Mouse (Mus musculus) CH12.LX (cell line): ENCODE results near the gene Akr1b3.

Experiments
- BHLHE40 ChIP-seq: IDR thresholded peaks from 2 replicates; pipeline ENCODE4 v1.6.1; 2011; ENCODE audit warnings: mild to moderate bottlenecking, low read depth, low read length, improper control_type of control experiment
- CTCF ChIP-seq, 2 experiments: IDR thresholded peaks in 1 of 2; conservative IDR thresholded peaks in 1 of 2; 2 replicates each; pipeline ENCODE4 v1.5.1; 2011 to 2012; ENCODE audit warnings: low read depth in 2 of 2, low read length in 2 of 2, improper control_type of control experiment in 1 of 2, inconsistent platforms in 1 of 2, mild to moderate bottlenecking in 1 of 2, moderate library complexity in 1 of 2
- ELF1 ChIP-seq: IDR thresholded peaks from 2 replicates; pipeline ENCODE4 v1.6.1; 2014; ENCODE audit warnings: low read depth, mild to moderate bottlenecking, inconsistent platforms, low read length, improper control_type of control experiment
- EP300 ChIP-seq: IDR thresholded peaks from 2 replicates; pipeline ENCODE4 v1.6.1; 2011; ENCODE audit warnings: low read length, improper control_type of control experiment
- MAFK ChIP-seq: IDR thresholded peaks from 2 replicates; pipeline ENCODE4 v1.6.1; 2011; ENCODE audit warnings: low read length, improper control_type of control experiment; ENCODE audit not compliant: insufficient replicate concordance
- MXI1 ChIP-seq: IDR thresholded peaks from 2 replicates; pipeline ENCODE4 v1.6.1; 2011; ENCODE audit warnings: mild to moderate bottlenecking, low read depth, low read length, improper control_type of control experiment
- MYC ChIP-seq: IDR thresholded peaks from 2 replicates; pipeline ENCODE4 v1.6.1; 2011; ENCODE audit warnings: low read depth, mild to moderate bottlenecking, improper control_type of control experiment, low read length
- NRF1 ChIP-seq: IDR thresholded peaks from 2 replicates; pipeline ENCODE4 v1.6.1; 2014; ENCODE audit warnings: low read depth, mild to moderate bottlenecking, inconsistent platforms, low read length, improper control_type of control experiment, moderate library complexity
- POLR2A ChIP-seq: IDR thresholded peaks from 2 replicates; pipeline ENCODE4 v1.6.1; 2011; ENCODE audit warnings: low read depth, mild to moderate bottlenecking, improper control_type of control experiment, low read length
- RCOR1 ChIP-seq: conservative IDR thresholded peaks from 2 replicates; pipeline ENCODE4 v1.6.1; 2012; ENCODE audit warnings: low read depth, mild to moderate bottlenecking, inconsistent platforms, low read length, improper control_type of control experiment
- TCF12 ChIP-seq: IDR thresholded peaks from 2 replicates; pipeline ENCODE4 v1.6.1; 2014; ENCODE audit warnings: low read depth, mild to moderate bottlenecking, inconsistent platforms, low read length, improper control_type of control experiment
- ZC3H11A ChIP-seq: IDR thresholded peaks from 2 replicates; pipeline ENCODE4 v1.6.1; 2012; ENCODE audit warnings: low read depth, mild to moderate bottlenecking, inconsistent platforms, low read length, improper control_type of control experiment

DNA sequence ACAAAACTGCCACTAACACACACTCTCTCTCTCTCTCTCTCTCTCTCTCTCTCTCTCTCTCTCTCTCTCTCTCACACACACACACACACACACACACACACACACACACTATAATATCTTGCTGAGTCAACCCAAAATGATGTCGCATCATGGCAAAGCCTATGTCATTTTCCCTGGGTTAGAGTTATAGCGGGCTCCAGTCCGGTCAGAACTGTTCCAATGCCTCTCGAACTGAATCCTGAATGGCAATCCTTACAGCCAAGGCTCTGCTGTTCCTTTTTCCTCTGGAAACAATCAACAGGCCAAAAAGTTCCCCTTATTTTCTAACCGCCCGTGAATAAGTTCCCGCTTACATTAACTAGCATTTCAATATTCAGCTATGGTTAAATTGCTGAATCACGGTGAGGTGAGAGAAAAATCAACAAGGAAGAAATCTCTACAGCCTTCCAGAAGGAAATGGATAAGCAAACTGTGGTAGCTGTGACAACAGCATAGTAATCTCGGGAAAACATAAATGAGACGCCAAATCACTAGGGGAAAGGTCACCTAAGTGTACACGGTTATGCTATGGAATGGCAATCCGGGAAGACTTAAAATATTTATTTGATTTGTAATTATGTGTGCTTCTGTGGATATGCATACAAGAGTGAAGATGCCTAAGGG is 32.9 kb upstream of the Akr1b3 start:
- TF ChIP-seq POLR2A, result no peak
- TF ChIP-seq TCF12, result no peak
- no peak for TF ChIP-seq NRF1
- no peak for TF ChIP-seq CTCF (conservative IDR thresholded peaks at IDR 0.05 in 1 of 2, IDR thresholded peaks at IDR 0.05 in 1 of 2; ENCODE audit: low read depth in 2 of 2, low read length in 2 of 2)
- no peak for TF ChIP-seq MXI1
- TF ChIP-seq ZC3H11A, result no peak
- no peak for TF ChIP-seq EP300
- no peak for TF ChIP-seq MAFK
- TF ChIP-seq ELF1, result no peak
- TF ChIP-seq RCOR1, result no peak
- no peak for TF ChIP-seq BHLHE40
- TF ChIP-seq MYC, result no peak
